Mouse (Mus musculus): ENCODE measurements around the gene Slc34a3. TPM values are rescaled to one million over a fixed set of nuclear protein-coding genes. Genes with fewer than 3 reads are reported as not detected.

Slc34a3 gene
- polyA plus RNA-seq, 1 experiment from 2014 or later: not detected

DNA sequence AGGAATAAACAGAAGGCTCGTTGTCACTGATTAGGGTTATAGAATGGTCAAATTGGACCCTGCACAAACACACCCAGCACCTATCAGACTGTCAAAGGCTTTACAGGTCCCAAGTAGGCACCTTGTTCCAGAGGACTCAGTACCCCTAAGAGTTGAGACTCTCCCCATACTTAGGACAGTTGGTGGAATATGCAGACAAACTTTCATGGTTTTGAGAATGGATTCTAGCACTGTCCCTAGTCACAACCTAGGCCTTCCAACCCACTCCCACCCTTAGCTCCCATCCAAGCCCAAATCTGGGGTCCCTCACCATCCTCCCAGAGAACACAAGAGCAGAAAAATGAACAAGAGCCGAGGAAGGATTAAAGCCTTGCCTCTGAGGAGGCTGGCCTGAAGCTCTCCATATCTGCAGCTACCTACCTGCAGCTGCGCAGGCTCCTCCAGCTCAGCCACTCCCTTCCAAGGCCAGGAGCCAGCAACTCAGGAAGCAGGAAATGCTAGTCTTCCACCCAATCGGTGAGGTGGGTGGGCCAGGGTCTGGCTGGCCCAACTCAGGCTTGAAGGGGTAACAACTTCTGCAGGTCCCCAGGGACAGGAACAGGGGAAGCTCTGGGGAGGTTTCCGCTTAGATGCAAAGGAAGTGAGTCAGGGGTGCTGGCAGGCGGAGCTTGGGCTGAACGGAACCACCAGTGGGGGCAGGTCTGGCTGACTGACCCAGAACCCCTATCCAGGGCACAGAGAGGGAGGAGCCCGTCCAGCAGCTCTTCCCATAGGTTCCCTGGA, 37.8 kb downstream of the Slc34a3 start, which contains the start of gene Tor4a:
Gene Tor4a, minus strand, starts transcription at position 715 of the 783 bp plus-strand sequence.
- peak; percentile 74 for ATAC-seq (ENCODE audit: low read depth)
- H3K4me2 ChIP-seq (ENCODE audit: low read depth, low read length): peak within 1 kb of the TSS; percentile 51
- 9% methylated on average over 7 of the region's 8 CpGs for WGBS
- peaks cover 34% of the 10 kb centered on the region for H3K36me3 ChIP-seq (ENCODE audit: control insufficient read depth, insufficient read depth, low read length)
- H3K27ac ChIP-seq (replicated peaks; ENCODE audit: low read depth, low read length): peak within 1 kb of the TSS; percentile 13; the same call in 1 of the 2 replicates
- H3K27me3 ChIP-seq (replicated peaks; ENCODE audit: control insufficient read depth, insufficient read depth, low read length): peaks cover 28% of the 10 kb centered on the region
- peak within 1 kb of the TSS; percentile 46 for H3K9ac ChIP-seq (ENCODE audit: low read depth, low read length)
- DNase-seq (ENCODE audit: low spot score): peak; percentile 89
- no peaks in the 10 kb centered on the region for H3K9me3 ChIP-seq (ENCODE audit: control insufficient read depth, low read length)
- peak within 1 kb of the TSS; percentile 28 for H3K4me3 ChIP-seq (ENCODE audit: low read depth, low read length)
- H3K4me1 ChIP-seq (ENCODE audit: control insufficient read depth, insufficient read depth, low read length): no peaks in the 10 kb centered on the region; the same call in 1 of the 2 replicates

DNA sequence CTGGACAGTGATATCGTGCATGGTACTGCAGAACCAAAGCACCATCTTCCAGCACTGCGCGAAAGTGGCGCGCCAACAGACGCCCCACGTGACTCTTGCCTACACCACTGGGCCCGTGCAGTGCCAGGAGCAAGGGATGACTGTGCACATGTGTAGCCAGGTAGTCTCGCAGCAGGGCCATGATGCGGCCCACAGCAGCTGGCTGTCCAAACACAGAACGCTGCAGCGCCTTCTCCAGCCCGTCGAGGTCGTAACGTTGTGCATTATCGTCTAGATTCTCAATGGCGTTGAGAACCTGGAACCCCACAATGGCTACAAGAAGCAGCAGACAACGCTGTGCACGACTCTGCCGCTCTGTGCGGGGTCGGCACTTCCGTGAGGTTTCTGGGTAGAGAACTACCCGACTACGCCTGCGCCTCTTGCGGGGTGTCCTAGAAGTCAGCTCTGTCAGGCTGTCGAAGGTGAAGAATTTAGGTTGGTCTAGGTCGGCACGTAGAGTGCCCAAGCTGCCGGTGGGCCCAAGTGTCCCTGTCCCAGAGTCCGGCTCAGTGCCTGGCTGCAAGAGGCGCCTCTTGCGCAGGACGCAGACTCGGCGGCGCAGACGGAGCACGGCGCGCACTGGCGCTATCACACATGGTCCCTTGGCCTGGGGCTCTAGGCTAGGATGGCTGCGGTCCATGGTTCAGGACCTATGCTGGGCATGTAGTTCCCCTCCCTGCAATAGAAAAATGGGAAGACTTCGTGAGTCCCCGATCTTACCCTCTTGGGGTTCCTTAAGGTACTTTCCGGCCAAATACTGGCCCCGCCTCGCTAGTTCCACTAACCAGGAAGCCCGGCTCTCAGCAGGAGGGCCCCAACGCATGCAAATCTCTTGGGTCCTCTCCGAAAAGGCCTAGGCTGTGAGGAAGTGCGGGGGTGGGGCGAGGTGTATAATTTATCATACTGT, 38.7 kb downstream of the Slc34a3 start:
- Histone ChIP-seq H3K27ac (replicated peaks; ENCODE audit: low read depth, low read length) (no peak overlapping the region), H3K36me3 (ENCODE audit: control insufficient read depth, insufficient read depth, low read length) (peaks cover 25% of the 10 kb centered on the region), H3K4me1 (ENCODE audit: control insufficient read depth, insufficient read depth, low read length) (no peaks in the 10 kb centered on the region; the same call in 1 of the 2 replicates), H3K9ac (ENCODE audit: low read depth, low read length) (peak overlapping the region; percentile 46), H3K27me3 (replicated peaks; ENCODE audit: control insufficient read depth, insufficient read depth, low read length) (peaks cover 28% of the 10 kb centered on the region), H3K4me3 (ENCODE audit: low read depth, low read length) (peak overlapping the region; percentile 28), H3K9me3 (ENCODE audit: control insufficient read depth, low read length) (no peaks in the 10 kb centered on the region), H3K4me2 (ENCODE audit: low read depth, low read length) (peak overlapping the region; percentile 51)
- ATAC-seq (ENCODE audit: low read depth): no peak
- no peak for DNase-seq (ENCODE audit: low spot score)
- 21% methylated on average over 55 of the region's 55 CpGs for WGBS

DNA sequence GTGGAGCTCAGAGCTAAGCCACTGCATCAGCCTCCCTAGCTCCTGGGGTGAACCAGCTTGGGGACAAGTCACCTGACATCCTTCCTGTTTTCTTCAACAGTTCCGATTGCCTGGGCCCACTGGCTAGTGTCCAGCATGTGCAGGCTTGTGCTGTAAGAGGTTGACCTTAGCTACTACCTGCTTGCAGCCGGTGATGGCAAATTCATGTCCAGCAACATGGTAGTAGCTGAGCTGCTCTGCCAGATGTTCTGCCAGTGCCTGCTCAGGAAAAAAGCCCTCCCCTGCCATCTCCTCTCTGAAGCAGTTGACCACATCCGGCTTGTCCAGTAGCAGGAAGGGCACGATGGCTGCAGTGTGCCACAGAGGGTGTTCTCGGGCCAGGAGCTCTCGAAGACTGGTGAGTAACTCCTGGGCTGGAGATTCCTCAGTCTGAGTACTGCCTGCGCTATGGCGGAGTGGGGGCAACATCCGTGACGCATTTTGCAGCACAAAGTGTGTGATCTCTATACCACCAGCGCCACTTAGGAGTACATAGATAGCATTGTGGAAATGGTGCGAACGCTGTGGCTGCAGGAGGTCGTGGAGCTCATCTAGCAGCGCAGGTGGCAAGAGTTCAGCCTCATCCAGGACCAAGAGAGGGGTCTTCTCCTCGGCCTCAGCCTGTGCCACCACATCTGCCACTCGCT, 39.5 kb downstream of the Slc34a3 start:
- H3K9ac ChIP-seq (ENCODE audit: low read depth, low read length): no peak overlapping the region
- peaks cover 17% of the 10 kb centered on the region for H3K36me3 ChIP-seq (ENCODE audit: control insufficient read depth, insufficient read depth, low read length)
- no peaks in the 10 kb centered on the region; the same call in 1 of the 2 replicates for H3K4me1 ChIP-seq (ENCODE audit: control insufficient read depth, insufficient read depth, low read length)
- no peaks in the 10 kb centered on the region for H3K9me3 ChIP-seq (ENCODE audit: control insufficient read depth, low read length)
- no peak for ATAC-seq (ENCODE audit: low read depth)
- H3K27me3 ChIP-seq (replicated peaks; ENCODE audit: control insufficient read depth, insufficient read depth, low read length): peaks cover 28% of the 10 kb centered on the region
- no peak overlapping the region for H3K27ac ChIP-seq (replicated peaks; ENCODE audit: low read depth, low read length)
- H3K4me2 ChIP-seq (ENCODE audit: low read depth, low read length): peak overlapping the region; percentile 51; the same call in 1 of the 2 replicates
- WGBS: 86% methylated on average over 13 of the region's 17 CpGs
- no peak for DNase-seq (ENCODE audit: low spot score)
- no peak overlapping the region for H3K4me3 ChIP-seq (ENCODE audit: low read depth, low read length)

DNA sequence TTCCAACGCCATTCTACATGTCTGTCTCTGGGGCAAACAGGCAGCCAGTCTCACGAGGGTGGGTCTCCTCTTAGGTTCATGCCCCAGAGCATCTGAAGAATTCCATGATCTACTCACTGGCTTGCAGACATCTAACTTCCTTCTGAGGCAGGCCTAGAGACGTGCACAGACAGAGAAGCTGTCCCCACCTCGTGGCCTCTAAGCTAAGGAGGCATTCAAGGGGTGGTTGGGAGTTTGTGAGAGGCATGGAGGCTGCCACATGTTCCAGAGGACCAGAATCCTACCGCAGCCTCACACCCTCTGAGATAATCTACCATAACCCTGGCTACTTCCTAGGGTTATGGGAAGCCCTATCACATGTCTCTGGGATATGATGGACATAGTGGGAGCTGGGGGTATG, 40.2 kb downstream of the Slc34a3 start:
- Histone ChIP-seq H3K4me3 (ENCODE audit: low read depth, low read length) (no peak overlapping the region), H3K36me3 (ENCODE audit: control insufficient read depth, insufficient read depth, low read length) (peaks cover 10% of the 10 kb centered on the region; the same call in 1 of the 2 replicates), H3K4me1 (ENCODE audit: control insufficient read depth, insufficient read depth, low read length) (no peaks in the 10 kb centered on the region; the same call in 1 of the 2 replicates), H3K27ac (replicated peaks; ENCODE audit: low read depth, low read length) (no peak overlapping the region), H3K4me2 (ENCODE audit: low read depth, low read length) (no peak overlapping the region), H3K9me3 (ENCODE audit: control insufficient read depth, low read length) (no peaks in the 10 kb centered on the region), H3K27me3 (replicated peaks; ENCODE audit: control insufficient read depth, insufficient read depth, low read length) (peaks cover 28% of the 10 kb centered on the region), H3K9ac (ENCODE audit: low read depth, low read length) (no peak overlapping the region)
- DNase-seq (ENCODE audit: low spot score): no peak
- WGBS: 79% methylated on average over 5 of the region's 5 CpGs
- no peak for ATAC-seq (ENCODE audit: low read depth)

DNA sequence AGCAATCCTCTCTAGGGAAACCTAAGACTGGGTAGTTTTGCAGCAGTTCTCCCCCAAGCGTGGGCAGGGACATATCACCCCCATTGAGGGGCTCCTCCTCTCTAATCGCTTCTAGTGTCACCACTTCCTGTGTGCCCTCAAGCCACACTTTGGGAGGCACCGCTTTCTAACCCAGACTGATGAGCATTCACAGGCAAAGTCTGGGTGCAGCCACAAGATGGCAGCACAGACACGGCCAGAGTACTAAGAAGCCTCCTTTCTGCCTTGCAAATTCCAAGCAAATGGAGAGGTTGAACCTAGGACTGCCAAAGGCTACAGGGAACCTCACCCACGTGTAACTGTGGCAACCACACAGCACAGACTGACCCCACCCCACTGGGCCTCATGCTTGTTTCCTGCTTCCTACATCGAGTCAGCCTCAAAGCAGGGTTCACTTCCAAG, 40.8 kb downstream of the Slc34a3 start:
- Histone ChIP-seq H3K27me3 (replicated peaks; ENCODE audit: control insufficient read depth, insufficient read depth, low read length) (peaks cover 28% of the 10 kb centered on the region), H3K36me3 (ENCODE audit: control insufficient read depth, insufficient read depth, low read length) (peaks cover 4% of the 10 kb centered on the region; the same call in 1 of the 2 replicates), H3K9me3 (ENCODE audit: control insufficient read depth, low read length) (no peaks in the 10 kb centered on the region), H3K27ac (replicated peaks; ENCODE audit: low read depth, low read length) (no peak overlapping the region), H3K4me2 (ENCODE audit: low read depth, low read length) (peak overlapping the region; percentile 21; the same call in 1 of the 2 replicates), H3K4me3 (ENCODE audit: low read depth, low read length) (no peak overlapping the region), H3K4me1 (ENCODE audit: control insufficient read depth, insufficient read depth, low read length) (no peaks in the 10 kb centered on the region; the same call in 1 of the 2 replicates), H3K9ac (ENCODE audit: low read depth, low read length) (no peak overlapping the region)
- DNase-seq (ENCODE audit: low spot score): peak; percentile 90
- WGBS: 0% methylated on average over 6 of the region's 6 CpGs
- ATAC-seq (ENCODE audit: low read depth): peak; percentile 83

DNA sequence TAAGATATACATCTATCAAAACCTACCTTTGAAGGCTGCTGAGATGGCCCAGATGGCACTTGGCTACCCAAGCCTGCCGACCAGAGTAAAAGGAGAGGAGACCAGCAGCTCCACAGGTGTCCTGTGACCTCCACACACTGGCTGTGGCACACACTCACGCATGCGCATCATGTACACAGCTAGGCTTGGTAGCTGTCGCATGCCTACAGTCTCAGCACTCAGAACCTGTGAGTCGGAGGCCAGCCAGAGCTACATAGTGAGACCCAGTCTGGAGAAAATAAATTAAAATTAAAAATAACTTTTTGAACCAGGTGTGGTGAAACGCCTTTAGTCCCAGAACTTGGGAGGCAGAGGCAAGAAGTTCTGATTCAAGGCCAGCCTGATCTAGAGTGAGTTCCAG, 46.3 kb downstream of the Slc34a3 start:
- H3K27me3 ChIP-seq (replicated peaks; ENCODE audit: control insufficient read depth, insufficient read depth, low read length): peaks cover 23% of the 10 kb centered on the region
- H3K4me3 ChIP-seq (ENCODE audit: low read depth, low read length): no peak overlapping the region
- H3K36me3 ChIP-seq (ENCODE audit: control insufficient read depth, insufficient read depth, low read length): no peaks in the 10 kb centered on the region
- H3K4me1 ChIP-seq (ENCODE audit: control insufficient read depth, insufficient read depth, low read length): 0 out of 2 replicates have a peak, but pooled peaks cover 7% of the 10 kb centered on the region
- ATAC-seq (ENCODE audit: low read depth) (no peak), DNase-seq (ENCODE audit: low spot score) (no peak)
- no peak overlapping the region for H3K4me2 ChIP-seq (ENCODE audit: low read depth, low read length)
- WGBS: 83% methylated on average over 6 of the region's 6 CpGs
- no peak overlapping the region for H3K27ac ChIP-seq (replicated peaks; ENCODE audit: low read depth, low read length)
- H3K9ac ChIP-seq (ENCODE audit: low read depth, low read length): no peak overlapping the region
- H3K9me3 ChIP-seq (ENCODE audit: control insufficient read depth, low read length): no peaks in the 10 kb centered on the region

DNA sequence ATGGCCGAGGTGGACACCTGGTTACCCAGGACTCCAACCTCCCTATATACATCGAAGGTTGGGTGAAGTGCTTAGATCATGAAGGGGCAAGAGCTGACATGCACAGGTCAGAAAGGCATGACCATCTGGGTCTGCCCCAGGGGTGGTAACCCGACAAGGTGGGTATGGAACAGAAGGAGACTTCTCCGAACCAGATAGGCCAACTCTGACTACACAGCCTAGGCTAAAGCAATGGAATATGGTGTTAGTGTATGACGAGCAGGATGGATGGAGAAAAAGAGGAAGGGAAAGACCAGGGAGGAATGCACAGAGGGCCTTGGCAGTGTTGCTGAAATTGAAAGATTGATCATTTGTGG, 47.6 kb downstream of the Slc34a3 start:
- H3K27me3 ChIP-seq (replicated peaks; ENCODE audit: control insufficient read depth, insufficient read depth, low read length): peaks cover 34% of the 10 kb centered on the region
- peak overlapping the region; percentile 94 for H3K4me2 ChIP-seq (ENCODE audit: low read depth, low read length)
- peak overlapping the region; percentile 71; the same call in 1 of the 2 replicates for H3K9ac ChIP-seq (ENCODE audit: low read depth, low read length)
- ATAC-seq (ENCODE audit: low read depth): no peak
- no peaks in the 10 kb centered on the region for H3K36me3 ChIP-seq (ENCODE audit: control insufficient read depth, insufficient read depth, low read length)
- H3K4me3 ChIP-seq (ENCODE audit: low read depth, low read length): peak overlapping the region; percentile 52; the same call in 1 of the 2 replicates
- no peak for DNase-seq (ENCODE audit: low spot score)
- H3K4me1 ChIP-seq (ENCODE audit: control insufficient read depth, insufficient read depth, low read length): 0 out of 2 replicates have a peak, but pooled peaks cover 7% of the 10 kb centered on the region
- H3K9me3 ChIP-seq (ENCODE audit: control insufficient read depth, low read length): no peaks in the 10 kb centered on the region
- 29% methylated on average over 5 of the region's 5 CpGs for WGBS
- no peak overlapping the region for H3K27ac ChIP-seq (replicated peaks; ENCODE audit: low read depth, low read length)

Measured in embryonic facial prominence, embryonic 14.5 days (tissue).